Mouse (Mus musculus): ENCODE results near the gene Asap2. TPM values are rescaled to one million over a fixed set of nuclear protein-coding genes. Genes with fewer than 3 reads are reported as not detected.
A peak's percentile ranks its signal among the peaks of the same experiment; 100 is the strongest.

Asap2 gene
- total RNA-seq, 4 experiments from 2014 or later, result 28.9 to 32.2 (median 30.6) TPM

GRCm38 (mm10) chr12:21165891-21166342, 175.7 kb downstream of the Asap2 start:
- DNase-seq (ENCODE audit: low spot score in 2 of 2), result peak; percentile 20 to 57

GRCm38 (mm10) chr12:21166884-21167575, 176.8 kb downstream of the Asap2 start:
- DNase-seq (ENCODE audit: low spot score in 2 of 2), result no peak

GRCm38 (mm10) chr12:21167741-21168140, 177.5 kb downstream of the Asap2 start:
- no peak for DNase-seq (ENCODE audit: low spot score in 2 of 2)

GRCm38 (mm10) chr12:21168149-21168548, 177.9 kb downstream of the Asap2 start:
- no peak for DNase-seq (ENCODE audit: low spot score in 2 of 2)

GRCm38 (mm10) chr12:21171776-21172490, 181.7 kb downstream of the Asap2 start:
- DNase-seq (ENCODE audit: low spot score in 2 of 2), result no peak

GRCm38 (mm10) chr12:21173847-21174412, 183.7 kb downstream of the Asap2 start:
- DNase-seq (ENCODE audit: low spot score in 2 of 2), result no peak

- DNase-seq (ENCODE audit: low spot score in 2 of 2), result no peak
These were observed 186.1 kb downstream of the Asap2 start for GRCm38 (mm10) chr12:21176399-21176798.

- DNase-seq (ENCODE audit: low spot score in 2 of 2), result no peak
These were observed 187.0 kb downstream of the Asap2 start for GRCm38 (mm10) chr12:21177123-21177698.

- no peak for DNase-seq (ENCODE audit: low spot score in 2 of 2)
These were observed 189.8 kb downstream of the Asap2 start for GRCm38 (mm10) chr12:21180091-21180490.

- DNase-seq (ENCODE audit: low spot score in 2 of 2), result no peak
These were observed 192.5 kb downstream of the Asap2 start for GRCm38 (mm10) chr12:21182786-21183185.

- DNase-seq (ENCODE audit: low spot score in 2 of 2), result no peak
These were observed 193.1 kb downstream of the Asap2 start for GRCm38 (mm10) chr12:21183321-21183720.

- DNase-seq (ENCODE audit: low spot score in 2 of 2), result no peak
These were observed 195.9 kb downstream of the Asap2 start for GRCm38 (mm10) chr12:21186145-21186544.

- DNase-seq (ENCODE audit: low spot score in 2 of 2), result no peak
These were observed 198.6 kb downstream of the Asap2 start for GRCm38 (mm10) chr12:21188880-21189279.

- DNase-seq (ENCODE audit: low spot score in 2 of 2), result no peak
These were observed 201.3 kb downstream of the Asap2 start for GRCm38 (mm10) chr12:21191546-21191945.

GRCm38 (mm10) chr12:21195497-21195896, 205.2 kb downstream of the Asap2 start:
- no peak for DNase-seq (ENCODE audit: low spot score in 2 of 2)

GRCm38 (mm10) chr12:21196420-21196819, 206.2 kb downstream of the Asap2 start:
- DNase-seq (ENCODE audit: low spot score in 2 of 2), result no peak

- DNase-seq (ENCODE audit: low spot score in 2 of 2), result no peak
These were observed 210.4 kb downstream of the Asap2 start for GRCm38 (mm10) chr12:21200613-21201012.

- DNase-seq (ENCODE audit: low spot score in 2 of 2), result no peak
These were observed 211.4 kb downstream of the Asap2 start for GRCm38 (mm10) chr12:21201485-21202269.

GRCm38 (mm10) chr12:21204701-21205312, 214.5 kb downstream of the Asap2 start:
- no peak for DNase-seq (ENCODE audit: low spot score in 2 of 2)

- DNase-seq (ENCODE audit: low spot score in 2 of 2), result no peak
These were observed 215.5 kb downstream of the Asap2 start for GRCm38 (mm10) chr12:21205799-21206198.

GRCm38 (mm10) chr12:21207422-21207821, 217.2 kb downstream of the Asap2 start:
- DNase-seq (ENCODE audit: low spot score in 2 of 2), result no peak
